Mouse (Mus musculus) layer of hippocampus, adult 9-11 months (tissue): ENCODE measurements around the gene Uckl1.

Experiments used
- DNase-seq: peaks from one replicate; pipeline ENCODE4 v3.0.0; 2022

The Uckl1 gene

GRCm38 (mm10) chr2:181571941-181572670 is 12.6 kb downstream of the Uckl1 start:
- DNase-seq, result no peak

GRCm38 (mm10) chr2:181570921-181571595 is 13.6 kb downstream of the Uckl1 start:
- peak; percentile 58 for DNase-seq

DNA sequence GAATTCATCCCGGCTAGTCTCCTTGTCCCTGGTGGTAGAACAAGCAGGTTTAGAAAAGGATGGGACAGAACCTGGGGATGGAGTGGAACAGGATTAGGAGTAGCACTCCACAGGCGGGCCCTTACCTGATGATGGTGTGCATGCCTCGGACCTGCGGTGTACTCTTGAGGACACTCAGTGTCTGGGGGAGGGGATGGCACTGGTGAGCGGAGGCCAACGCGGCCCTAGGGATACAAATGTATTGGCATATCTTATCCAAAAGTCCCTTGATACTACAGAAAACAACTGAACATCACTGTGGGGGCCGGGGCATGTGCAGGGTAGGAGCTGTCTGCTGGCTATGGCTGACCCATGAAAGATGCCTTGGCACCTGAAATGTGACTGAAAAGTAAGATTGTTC is 14.3 kb downstream of the Uckl1 start:
- no peak for DNase-seq

DNA sequence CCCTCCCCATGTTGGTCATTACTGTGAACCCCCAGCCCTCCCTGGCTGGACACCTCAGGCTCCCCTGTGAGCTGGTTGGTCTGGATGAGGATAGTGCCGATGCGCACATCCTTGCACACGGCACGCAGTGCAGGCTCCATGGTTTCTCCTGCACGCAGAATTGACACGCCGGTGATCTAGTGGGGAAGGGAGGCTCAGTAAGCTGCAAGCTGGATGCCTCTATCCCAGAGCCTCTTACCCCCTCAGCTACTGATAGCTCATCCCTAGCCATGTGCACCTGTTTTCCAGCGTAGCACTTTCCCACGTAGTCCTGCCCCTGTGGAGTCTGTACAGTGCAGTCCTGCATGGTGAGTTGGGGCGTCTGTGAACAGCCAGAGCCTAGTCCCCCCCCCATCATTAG is 14.8 kb downstream of the Uckl1 start:
- DNase-seq, result no peak

GRCm38 (mm10) chr2:181568272-181569008 is 16.3 kb downstream of the Uckl1 start:
- no peak for DNase-seq

- no peak for DNase-seq
These were observed 17.4 kb downstream of the Uckl1 start for GRCm38 (mm10) chr2:181567338-181567737.

DNA sequence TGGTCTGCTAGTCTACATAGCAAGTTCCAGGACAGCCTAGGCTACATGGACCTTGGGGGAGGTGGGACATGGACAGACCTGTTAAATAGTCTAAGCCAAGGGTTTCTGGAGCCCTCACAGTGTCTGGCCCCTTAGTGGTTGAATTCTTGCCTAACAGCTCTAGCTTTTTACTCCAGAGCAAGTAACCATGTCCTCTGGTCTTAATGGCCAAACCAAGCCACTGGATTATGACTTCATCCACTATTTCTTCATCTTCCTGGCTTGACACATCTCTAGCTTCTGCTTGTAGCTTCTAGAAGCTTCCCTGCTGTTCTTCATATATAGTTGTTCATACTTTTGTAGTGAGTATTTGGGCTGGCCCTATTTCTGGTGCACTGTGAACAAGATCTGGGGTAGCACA is 30.9 kb downstream of the Uckl1 start:
- no peak for DNase-seq

DNA sequence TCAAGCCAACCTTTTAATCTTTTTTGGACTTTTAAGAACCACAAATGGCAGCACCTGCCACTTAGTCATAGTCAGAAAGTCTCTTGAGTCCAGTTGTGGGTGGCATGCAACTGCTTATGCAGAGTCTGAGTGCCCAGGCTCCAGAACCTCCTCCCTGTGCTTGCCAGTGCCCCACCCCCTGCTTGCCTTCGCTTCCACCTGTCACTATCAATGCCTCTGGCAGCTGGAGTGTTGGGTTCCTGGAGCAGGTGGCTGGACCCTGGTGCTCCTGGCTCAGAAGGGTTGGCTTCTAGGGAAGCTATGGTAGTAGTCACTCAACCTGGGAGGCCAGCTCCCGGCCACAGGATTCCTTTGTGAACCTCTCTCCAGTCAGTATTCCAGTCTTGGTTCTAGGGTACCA is 34.5 kb downstream of the Uckl1 start:
- DNase-seq, result no peak

GRCm38 (mm10) chr2:181548682-181549081 is 36.0 kb downstream of the Uckl1 start:
- no peak for DNase-seq

DNA sequence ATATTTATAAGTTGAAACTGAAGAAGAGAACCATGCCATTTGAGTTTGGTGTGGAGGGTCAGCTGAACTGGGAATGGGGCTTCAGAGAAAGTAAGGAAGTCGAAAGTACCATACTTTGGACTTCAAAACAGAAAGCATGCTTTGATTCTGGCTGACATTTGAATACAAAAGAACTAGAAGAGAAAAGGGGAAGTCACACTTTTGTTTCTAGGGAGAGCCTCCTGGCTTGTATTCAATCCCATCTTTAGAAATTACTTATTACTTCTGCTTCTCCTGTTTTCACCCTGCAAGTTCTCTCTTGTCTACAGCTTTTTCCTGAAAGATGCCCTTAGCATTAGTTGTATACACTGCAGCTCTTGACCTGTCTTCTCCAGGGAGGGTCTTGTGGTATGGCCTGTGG is 36.5 kb downstream of the Uckl1 start:
- no peak for DNase-seq

- DNase-seq, result no peak
These were observed 38.5 kb downstream of the Uckl1 start for GRCm38 (mm10) chr2:181546142-181546541.

GRCm38 (mm10) chr2:181541761-181542380 is 42.8 kb downstream of the Uckl1 start:
- no peak for DNase-seq

GRCm38 (mm10) chr2:181537444-181538047 is 47.1 kb downstream of the Uckl1 start:
- DNase-seq, result peak; percentile 83

DNA sequence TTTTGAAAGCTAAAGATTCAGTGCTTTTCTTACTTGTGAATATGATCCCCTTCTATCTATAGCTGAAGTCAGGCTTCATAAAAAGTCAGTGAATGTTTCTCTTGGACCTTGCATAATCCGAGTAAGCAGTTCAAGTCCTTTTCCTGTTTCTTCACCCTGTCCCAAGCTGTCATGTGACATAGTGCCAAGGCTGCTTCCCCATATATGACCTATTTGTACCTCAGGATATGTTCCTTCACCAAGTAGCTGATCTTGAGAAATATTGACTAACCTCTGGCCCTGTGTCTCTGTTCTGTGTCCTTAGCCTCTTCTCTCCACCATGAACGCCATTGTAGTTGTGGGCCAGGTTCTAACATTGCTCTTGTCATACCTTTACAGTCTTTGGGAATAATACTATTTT is 48.3 kb downstream of the Uckl1 start:
- no peak for DNase-seq

DNA sequence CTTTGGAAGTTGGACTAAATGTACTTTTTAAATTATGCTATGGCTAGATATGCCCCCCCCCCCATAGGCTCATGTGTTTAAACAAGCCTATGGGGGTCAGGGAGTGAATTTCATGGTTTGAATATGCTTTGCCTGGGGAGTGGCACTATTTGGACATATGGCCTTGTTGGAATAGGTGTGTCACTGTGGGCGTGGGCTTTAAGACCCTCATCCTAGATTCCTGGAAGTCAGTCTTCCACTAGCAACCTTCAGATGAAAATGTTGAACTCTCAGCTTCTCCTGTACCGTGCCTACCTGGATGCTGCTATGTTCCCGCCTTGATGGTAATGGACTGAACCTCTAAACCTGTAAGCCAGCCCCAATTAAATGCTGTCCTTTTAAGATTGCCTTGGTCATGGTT is 52.1 kb downstream of the Uckl1 start:
- no peak for DNase-seq

DNA sequence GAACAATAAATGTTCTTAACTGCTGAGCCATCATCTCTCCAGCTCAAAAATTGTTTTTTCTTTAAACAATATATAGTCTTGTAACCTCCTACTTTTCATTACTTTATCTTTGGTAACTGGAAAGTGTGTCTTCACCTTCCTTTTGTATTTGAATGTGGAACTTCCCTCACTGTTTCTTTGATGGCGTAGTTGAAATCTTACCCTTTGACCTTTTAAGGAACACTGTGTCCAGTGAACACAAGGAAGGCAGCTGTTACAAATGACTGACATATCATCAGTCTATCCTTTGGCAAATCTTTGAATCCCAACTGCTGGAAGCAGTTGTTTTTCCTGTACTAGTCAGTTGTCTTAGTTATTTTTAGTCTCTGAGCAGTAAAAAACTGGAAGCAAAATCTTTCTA is 55.6 kb downstream of the Uckl1 start:
- no peak for DNase-seq

DNA sequence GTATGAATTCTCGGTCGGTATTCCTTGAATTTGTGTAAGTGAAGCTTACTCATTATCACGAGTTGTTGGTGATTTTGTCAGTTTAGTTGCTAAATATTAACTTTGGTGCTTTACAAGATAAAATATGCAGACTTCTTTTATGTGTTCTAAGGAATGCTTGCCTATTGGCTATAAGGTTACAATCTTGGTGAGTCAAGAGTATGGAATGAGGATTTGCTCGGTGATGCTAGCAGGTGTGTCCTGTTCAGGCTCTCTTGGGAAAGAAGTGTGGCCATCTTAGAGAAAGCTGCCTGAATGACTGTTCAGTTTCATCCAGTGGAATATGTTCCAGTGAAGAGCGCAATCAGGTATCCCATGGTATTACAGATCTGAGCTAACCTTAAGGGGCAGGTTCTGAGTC is 59.2 kb downstream of the Uckl1 start:
- DNase-seq, result no peak

- DNase-seq, result peak; percentile 11
These were observed 61.9 kb downstream of the Uckl1 start for GRCm38 (mm10) chr2:181522811-181523210.

- DNase-seq, result no peak
These were observed 63.2 kb downstream of the Uckl1 start for GRCm38 (mm10) chr2:181521491-181521890.

- DNase-seq, result no peak
These were observed 63.8 kb downstream of the Uckl1 start for GRCm38 (mm10) chr2:181520936-181521227.

- DNase-seq, result peak; percentile 99
These were observed 64.4 kb downstream of the Uckl1 start, which contains the start of gene Dnajc5 for GRCm38 (mm10) chr2:181520118-181520935. Gene Dnajc5 (plus strand): TSS chr2:181520485.

- no peak for DNase-seq
These were observed 65.5 kb downstream of the Uckl1 start for GRCm38 (mm10) chr2:181519201-181519600.
